In genomic region chr1:88994588-88995331, GRCm38 (mm10) we compare ENCODE assay signal across 10 mouse cellular contexts.
DNase-seq lines count a peak whose midpoint lies in the region; ATAC-seq lines count a peak whose summit lies in the region.
"Had no signal": no experiment of that assay in that cellular context is flagged by ENCODE, and none has a peak within 500 bp of the region (broad histone marks: within the 10 kb centered on the region; RNA-seq: fewer than 3 reads in every experiment).

No protein-coding gene starts in this region.

- H3K9me3 ChIP-seq in kidney, embryonic 15.5 days (replicated peaks): no peaks in the 10 kb centered on the region
- no peaks in the 10 kb centered on the region for H3K9me3 ChIP-seq in embryonic facial prominence, embryonic 15.5 days (replicated peaks)
- H3K9me3 ChIP-seq in intestine, embryonic 16.5 days (ENCODE audit: control insufficient read depth, low read length): no peaks in the 10 kb centered on the region
- H3K9me3 ChIP-seq: midbrain, embryonic 10.5 days had no signal

- H3K36me3 ChIP-seq in kidney, embryonic 15.5 days: no peaks in the 10 kb centered on the region
- H3K36me3 ChIP-seq in embryonic facial prominence, embryonic 15.5 days: no peaks in the 10 kb centered on the region
- no peaks in the 10 kb centered on the region for H3K36me3 ChIP-seq in intestine, embryonic 16.5 days (ENCODE audit: control insufficient read depth, insufficient read depth, low read length)
- H3K36me3 ChIP-seq: midbrain, embryonic 10.5 days had no signal

- ATAC-seq in kidney, embryonic 15.5 days (replicated peaks; ENCODE audit: low FRiP score): no peak
- ATAC-seq in embryonic facial prominence, embryonic 15.5 days (ENCODE audit: insufficient number of reproducible peaks, low FRiP score, low TSS enrichment, low read depth): peak; percentile 87
- ATAC-seq in intestine, embryonic 16.5 days: no peak

- peak; percentile 24 for DNase-seq in embryo, embryonic 10.5 days (ENCODE audit: low spot score)
- no peak for DNase-seq in embryo, embryonic 10 days (ENCODE audit: low spot score)
- DNase-seq in kidney, adult 18-20 months: no peak
- DNase-seq in lung, postnatal 10 days: peak; percentile 80
- no peak for DNase-seq in retina, embryonic 14.5 days (ENCODE audit: low spot score)
- DNase-seq: gastrocnemius, postnatal 10 days had no signal

- no peak overlapping the region for H3K4me3 ChIP-seq in kidney, embryonic 15.5 days (replicated peaks)
- H3K4me3 ChIP-seq in embryonic facial prominence, embryonic 15.5 days (replicated peaks): no peak overlapping the region
- no peak overlapping the region for H3K4me3 ChIP-seq in intestine, embryonic 16.5 days (ENCODE audit: low read length)
- H3K4me3 ChIP-seq: midbrain, embryonic 10.5 days had no signal

- H3K9ac ChIP-seq in kidney, embryonic 15.5 days: no peak overlapping the region
- no peak overlapping the region for H3K9ac ChIP-seq in embryonic facial prominence, embryonic 15.5 days
- no peak overlapping the region for H3K9ac ChIP-seq in intestine, embryonic 16.5 days (ENCODE audit: low read depth, low read length)

- H3K4me1 ChIP-seq in kidney, embryonic 15.5 days: peaks cover 20% of the 10 kb centered on the region
- peaks cover 23% of the 10 kb centered on the region for H3K4me1 ChIP-seq in embryonic facial prominence, embryonic 15.5 days
- H3K4me1 ChIP-seq in intestine, embryonic 16.5 days (ENCODE audit: control insufficient read depth, insufficient read depth, low read length): peaks cover 6% of the 10 kb centered on the region; the same call in 1 of the 2 replicates

- H3K27me3 ChIP-seq in kidney, embryonic 15.5 days: no peaks in the 10 kb centered on the region
- H3K27me3 ChIP-seq in embryonic facial prominence, embryonic 15.5 days: no peaks in the 10 kb centered on the region
- no peaks in the 10 kb centered on the region for H3K27me3 ChIP-seq in intestine, embryonic 16.5 days (replicated peaks; ENCODE audit: control insufficient read depth, insufficient read depth, low read length)

- 47% methylated on average over 12 of the region's 12 CpGs for WGBS in kidney, embryonic 15.5 days
- 20% methylated on average over 12 of the region's 12 CpGs for WGBS in embryonic facial prominence, embryonic 15.5 days
- 70% methylated on average over 12 of the region's 12 CpGs for WGBS in intestine, embryonic 16.5 days

- no peak overlapping the region for H3K4me2 ChIP-seq in kidney, embryonic 15.5 days
- 0 out of 2 replicates have a peak overlapping the region, but pooled peaks have one; percentile 17 for H3K4me2 ChIP-seq in embryonic facial prominence, embryonic 15.5 days (replicated peaks)
- no peak overlapping the region for H3K4me2 ChIP-seq in intestine, embryonic 16.5 days (ENCODE audit: low read depth, low read length)

- peak overlapping the region; percentile 62 for H3K27ac ChIP-seq in kidney, embryonic 15.5 days
- peak overlapping the region; percentile 72; the same call in 1 of the 2 replicates for H3K27ac ChIP-seq in embryonic facial prominence, embryonic 15.5 days (replicated peaks)
- no peak overlapping the region for H3K27ac ChIP-seq in intestine, embryonic 16.5 days (ENCODE audit: low read length)
- H3K27ac ChIP-seq: midbrain, embryonic 10.5 days had no signal

Comparison
In these comparisons a context has a peak if more than half of its experiments do, and no peak if none do; other contexts are left out.
1. DNase-seq: peak in embryo, embryonic 10.5 days (single experiment) and lung, postnatal 10 days (single experiment); none in embryo, embryonic 10 days (single experiment), kidney, adult 18-20 months (single experiment) and retina, embryonic 14.5 days (single experiment).